Mouse (Mus musculus) embryonic stem cell, embryonic (primary cell): ENCODE data around the gene Gm20854.
"Not testable (repeated sequence)": the region's sequence is repeated elsewhere in the genome, so short reads cannot be mapped to it uniquely, and the experiment has no call there.

Experiments
- CTCF ChIA-PET, 4 experiments: fragments of 300-600 bp in 2 of 4; fragments of 350-600 bp in 2 of 4; sonication (Branson Sonifier 250); formaldehyde crosslinking; loops; one replicate each; lab custom pipeline; 2022; ENCODE audit warnings: inconsistent platforms in 2 of 4; lab: Charles Lee
- POLR2A ChIA-PET, 4 experiments: fragments of 300-600 bp in 2 of 4; fragments of 350-600 bp in 2 of 4; sonication (Branson Sonifier 250); formaldehyde crosslinking; loops; one replicate each; lab custom pipeline; 2022; ENCODE audit warnings: antibody characterized with exemption in 4 of 4, inconsistent platforms in 1 of 4; lab: Charles Lee

Gene Gm20854

DNA sequence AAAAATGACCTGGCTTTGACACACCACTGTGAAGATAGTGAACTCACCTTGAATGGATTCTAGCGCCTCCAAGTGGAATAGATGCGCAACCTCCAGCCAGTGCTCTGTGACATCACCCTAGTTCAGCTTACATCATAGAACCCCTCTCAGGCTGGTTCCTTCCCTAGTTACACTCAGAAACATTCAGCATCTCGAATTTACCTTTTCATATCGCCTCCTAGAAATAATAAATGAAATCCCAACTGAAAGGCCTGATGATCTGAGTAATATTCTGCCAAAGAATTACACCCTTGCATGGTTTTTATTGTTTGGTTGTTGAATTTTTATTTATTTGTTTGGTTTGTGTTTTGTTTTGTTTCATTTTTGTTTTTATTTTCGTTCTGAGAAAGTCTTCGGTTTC lies at the start of gene Gm20854:
Gm20854 (minus strand) TSS at position 101 of the 400 bp plus-strand sequence.
- POLR2A ChIA-PET, CTCF ChIA-PET: not testable (repeated sequence)
